Mouse (Mus musculus) heart, postnatal 0 days (tissue): Measurements from ENCODE around the gene Brcc3. TPM values are rescaled to one million over a fixed set of nuclear protein-coding genes. Genes with fewer than 3 reads are reported as not detected.

Experiments used
- ATAC-seq: fragments of 200-750 bp; cut with Nextera tagmentation; 2 replicates; pipeline ENCODE4 v1.8.0; 2017; ENCODE audit warnings: low read depth, moderate number of reproducible peaks, moderate library complexity; ENCODE audit not compliant: insufficient read depth
- DNase-seq: peaks from one replicate; pipeline ENCODE4 v3.0.0-alpha.2; 2016; ENCODE audit warnings: low spot score
- H3K27ac ChIP-seq: fragments of 300-500 bp; sonication (generic); 2 replicates; pipeline ENCODE4 v1.5.1; 2014; ENCODE audit warnings: low read depth, mild to moderate bottlenecking
- H3K27me3 ChIP-seq: fragments of 300-500 bp; sonication (generic); 2 replicates; pipeline ENCODE4 v1.6.1; 2014; ENCODE audit warnings: low read length, mixed read lengths; ENCODE audit not compliant: control insufficient read depth, insufficient read depth
- H3K36me3 ChIP-seq: fragments of 300-500 bp; sonication (generic); replicated peaks from 2 replicates; pipeline ENCODE4 v1.6.1; 2014; ENCODE audit warnings: low read length, mixed read lengths; ENCODE audit not compliant: control insufficient read depth, insufficient read depth
- H3K4me1 ChIP-seq: fragments of 300-500 bp; sonication (generic); 2 replicates; pipeline ENCODE4 v1.6.1; 2014; ENCODE audit warnings: antibody characterized with exemption; ENCODE audit not compliant: control insufficient read depth, insufficient read depth
- H3K4me2 ChIP-seq: fragments of 300-500 bp; sonication (generic); 2 replicates; pipeline ENCODE4 v1.6.1; 2014; ENCODE audit warnings: low read depth, mild to moderate bottlenecking, low read length, moderate library complexity
- H3K4me3 ChIP-seq: fragments of 300-500 bp; sonication (generic); 2 replicates; pipeline ENCODE4 v1.5.1; 2014; ENCODE audit warnings: low read depth, low read length
- H3K9ac ChIP-seq: fragments of 300-500 bp; sonication (generic); replicated peaks from 2 replicates; pipeline ENCODE4 v1.6.1; 2014; ENCODE audit warnings: low read depth, low read length, mixed read lengths
- H3K9me3 ChIP-seq: fragments of 300-500 bp; sonication (generic); replicated peaks from 2 replicates; pipeline ENCODE4 v1.6.1; 2016; ENCODE audit warnings: low read length; ENCODE audit not compliant: control insufficient read depth
- CTCF ChIP-seq: IDR thresholded peaks from 2 replicates; pipeline ENCODE4 v1.5.1; 2016; ENCODE audit warnings: antibody characterized with exemption, control low read depth, low read depth
- EP300 ChIP-seq: IDR thresholded peaks from 2 replicates; pipeline ENCODE4 v1.6.1; 2016; ENCODE audit warnings: antibody characterized with exemption, low read depth
- WGBS: fragments of 180-500 bp; shearing (Covaris S2); extraction: QIAGEN DNeasy Blood & Tissue Kit; methylation state at CpG from one replicate; pipeline ENCODE4 v1.1.7; 2014; 5-methylcytosine and 5-hydroxymethylcytosine counted together
- polyA plus RNA-seq: library from polyadenylated mRNA; unstranded; fragments of >200 nt; fragmentation: Nextera tagmentation; extraction: Ambion mirVana; gene quantifications from 2 replicates; pipeline ENCODE4 v1.2.1, GENCODE M21; 2015
- total RNA-seq: library from RNA; depleted of rRNA; stranded (reverse); fragments of >200 nt; gene quantifications from 2 replicates; pipeline ENCODE4 v1.2.3, GENCODE M21; 2014; ENCODE audit warnings: low replicate concordance; rRNA removed

Brcc3 gene
- 5.1 and 7.1 TPM in 2 replicates for total RNA-seq
- 41.4 and 42.4 TPM in 2 replicates for polyA plus RNA-seq

DNA sequence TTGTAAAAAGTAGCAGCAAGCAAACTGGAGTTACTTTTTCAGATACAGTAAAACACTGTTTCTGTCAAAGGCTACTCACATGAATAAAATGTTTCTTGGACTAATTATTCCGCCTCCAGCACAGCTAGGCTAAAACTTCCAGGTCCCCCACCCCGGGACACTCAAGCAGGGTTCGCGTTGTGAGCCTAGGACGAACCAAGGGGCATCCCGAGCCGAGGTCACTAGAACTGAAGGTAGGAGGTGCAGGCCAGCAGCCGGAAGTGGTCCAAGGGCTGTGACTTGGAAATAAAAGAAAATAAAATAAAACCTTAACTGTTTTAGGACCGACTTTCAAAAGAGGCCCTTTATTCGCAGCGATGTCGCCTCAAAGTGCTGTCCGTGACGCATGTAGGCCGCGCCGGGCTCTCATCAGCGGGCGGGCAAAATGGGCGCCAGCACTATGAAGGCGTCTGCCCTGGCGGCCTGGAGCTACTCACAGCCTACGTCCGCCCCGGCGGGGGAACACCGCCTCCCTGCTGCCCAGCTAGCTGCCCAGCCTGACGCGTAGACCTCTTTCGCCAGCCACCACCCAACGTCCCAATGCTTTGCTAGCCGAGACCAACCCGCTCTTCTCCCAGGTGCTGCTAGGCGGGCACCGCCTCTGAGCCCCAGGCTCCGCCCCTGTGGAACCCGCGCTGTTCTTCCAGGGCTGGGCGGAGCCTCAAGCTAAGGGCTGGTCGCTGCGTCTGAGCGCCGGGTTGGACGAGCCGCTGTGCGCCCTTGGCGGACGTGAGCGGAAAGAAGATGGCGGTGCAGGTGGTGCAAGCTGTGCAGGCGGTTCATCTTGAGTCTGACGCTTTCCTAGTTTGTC lies at the start of gene Brcc3, which contains the start of the genes Cmc4 and Mtcp1:
Brcc3 (plus strand) TSS at position 693 of the 850 bp plus-strand sequence.
Cmc4 (minus strand) TSS at position 649 of the 850 bp plus-strand sequence.
Mtcp1 (minus strand) TSS at position 653 of the 850 bp plus-strand sequence.
- DNase-seq (peak; percentile 85), ATAC-seq (peak; percentile 98)
- Histone ChIP-seq H3K4me2 (peak within 1 kb of the TSS; percentile 61), H3K36me3 (no peaks in the 10 kb centered on the region), H3K4me3 (peak within 1 kb of the TSS; percentile 67), H3K4me1 (no peaks in the 10 kb centered on the region), H3K27ac (peak within 1 kb of the TSS; percentile 93), H3K9me3 (no peaks in the 10 kb centered on the region), H3K9ac (peak within 1 kb of the TSS; percentile 66), H3K27me3 (no peaks in the 10 kb centered on the region)
- 17% methylated on average over 52 of the region's 52 CpGs for WGBS
- TF ChIP-seq EP300 = no peak
- TF ChIP-seq CTCF = no peak

DNA sequence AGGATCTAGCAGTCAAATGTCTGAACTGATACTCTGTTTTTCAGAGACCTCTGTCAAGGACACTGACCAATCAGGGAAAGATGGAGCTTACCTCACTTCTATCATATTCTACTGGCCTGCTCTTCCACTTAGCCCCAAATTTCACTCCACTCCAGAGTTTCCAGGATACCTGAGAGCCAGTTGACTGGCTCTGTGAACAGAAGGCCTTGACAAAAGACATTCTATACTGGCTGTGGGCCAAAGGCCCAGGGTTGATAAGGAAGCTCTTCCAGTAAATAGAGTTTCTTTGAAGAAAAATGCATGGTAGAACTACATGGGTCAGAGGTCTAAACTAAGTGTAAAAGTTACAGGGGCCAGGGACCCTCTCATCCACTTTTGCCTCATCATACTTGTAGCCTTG lies 46.2 kb upstream of the Brcc3 start:
- TF ChIP-seq CTCF (no peak), EP300 (no peak)
- ATAC-seq (no peak), DNase-seq (peak; percentile 39)
- H3K4me1 ChIP-seq = no peaks in the 10 kb centered on the region
- H3K27me3 ChIP-seq = no peaks in the 10 kb centered on the region
- no peaks in the 10 kb centered on the region for H3K9me3 ChIP-seq
- H3K4me3 ChIP-seq = no peak overlapping the region
- no peak overlapping the region for H3K27ac ChIP-seq
- H3K4me2 ChIP-seq = no peak overlapping the region
- H3K36me3 ChIP-seq = no peaks in the 10 kb centered on the region
- no peak overlapping the region for H3K9ac ChIP-seq

DNA sequence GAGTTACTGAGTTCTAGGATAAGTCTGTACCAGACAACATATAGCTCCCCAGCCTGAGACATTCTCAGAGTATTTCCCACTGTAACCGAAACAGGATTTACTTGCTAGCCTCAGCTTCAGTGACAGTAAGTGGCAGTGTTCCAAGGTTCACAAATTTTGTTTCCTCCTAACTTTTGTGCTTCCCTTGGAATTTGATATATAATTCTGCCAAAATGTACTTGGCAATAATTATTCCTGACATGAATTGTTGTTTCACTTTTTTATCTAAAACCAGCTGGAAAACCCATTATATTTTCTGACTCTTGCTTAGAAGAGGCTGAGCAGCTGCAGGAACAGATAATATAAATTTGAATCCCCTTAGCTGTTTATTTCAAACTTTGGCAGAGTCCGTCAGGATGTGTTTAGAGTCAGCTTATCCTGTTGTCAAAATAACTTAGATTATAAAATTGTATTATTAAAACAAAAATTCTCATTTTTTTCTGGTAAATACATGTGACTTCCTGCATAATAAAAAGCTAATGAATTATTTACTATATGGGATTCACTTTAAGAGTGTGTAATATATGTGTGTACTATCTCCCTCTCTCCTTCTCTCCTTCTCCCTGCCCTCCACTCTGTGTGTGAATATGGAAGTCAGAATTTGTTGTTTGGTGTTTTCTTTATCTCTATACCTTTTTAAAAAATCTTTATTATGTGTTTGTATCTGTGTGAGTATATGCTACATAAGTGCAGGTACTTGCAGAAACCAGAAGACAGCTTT lies 43.6 kb upstream of the Brcc3 start:
- Histone ChIP-seq H3K4me2 (no peak overlapping the region), H3K27me3 (no peaks in the 10 kb centered on the region), H3K9ac (no peak overlapping the region), H3K4me3 (no peak overlapping the region), H3K36me3 (no peaks in the 10 kb centered on the region), H3K9me3 (no peaks in the 10 kb centered on the region), H3K27ac (peak overlapping the region; percentile 30; the same call in 1 of the 2 replicates), H3K4me1 (no peaks in the 10 kb centered on the region)
- WGBS = 32% methylated on average over 2 of the region's 2 CpGs
- ATAC-seq (no peak), DNase-seq (peak; percentile 32)
- TF ChIP-seq CTCF (no peak), EP300 (no peak)

DNA sequence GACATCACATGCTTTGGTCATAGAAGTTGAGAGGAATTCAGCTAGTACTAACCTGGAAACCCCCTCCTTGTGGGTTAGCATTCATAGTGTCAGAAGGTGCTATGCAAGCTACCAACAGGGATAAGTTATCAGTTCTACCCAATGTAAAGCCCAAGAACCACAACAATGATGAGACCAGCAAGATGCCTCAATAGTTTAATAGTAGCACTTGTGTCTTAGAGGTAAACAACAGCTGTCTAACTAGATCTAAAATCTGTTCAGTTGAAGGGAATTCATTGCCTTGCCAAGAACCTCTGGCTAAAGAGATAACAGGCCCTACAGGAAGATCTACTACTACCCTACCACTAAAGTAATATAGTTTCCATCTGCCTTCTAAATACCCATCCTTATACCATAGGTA lies 39.6 kb upstream of the Brcc3 start:
- H3K4me3 ChIP-seq = no peak overlapping the region

DNA sequence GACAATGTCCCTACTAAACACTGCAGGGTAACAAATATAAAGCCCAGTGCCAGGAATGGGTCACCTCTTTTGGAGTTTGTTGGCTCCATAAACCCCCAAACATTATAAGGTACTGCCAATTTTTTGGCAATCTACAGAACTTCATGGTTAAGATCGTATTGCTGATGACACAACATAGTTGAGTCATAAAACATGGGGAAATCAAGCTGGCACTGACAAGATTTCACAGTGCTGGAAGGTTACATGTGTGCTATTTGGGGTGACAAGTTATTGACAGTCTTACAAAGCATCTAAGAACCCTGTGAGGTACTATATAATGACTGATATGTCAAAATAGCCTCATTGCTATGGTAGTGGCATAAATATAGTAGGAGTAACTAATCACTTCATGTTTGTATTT lies 35.3 kb upstream of the Brcc3 start:
- H3K4me2 ChIP-seq = no peak overlapping the region
- ATAC-seq (no peak), DNase-seq (no peak)
- no peaks in the 10 kb centered on the region for H3K4me1 ChIP-seq
- WGBS = 75% methylated on average over 1 of the region's 1 CpGs
- no peaks in the 10 kb centered on the region for H3K9me3 ChIP-seq
- no peak overlapping the region for H3K9ac ChIP-seq
- no peak overlapping the region for H3K27ac ChIP-seq
- TF ChIP-seq CTCF = no peak
- TF ChIP-seq EP300 = no peak
- no peaks in the 10 kb centered on the region for H3K36me3 ChIP-seq
- no peaks in the 10 kb centered on the region for H3K27me3 ChIP-seq
- no peak overlapping the region for H3K4me3 ChIP-seq

More for the DNA sequence above, 39.6 kb upstream of the Brcc3 start:
- ATAC-seq (no peak), DNase-seq (no peak)
- no peaks in the 10 kb centered on the region for H3K4me1 ChIP-seq
- H3K27ac ChIP-seq = no peak overlapping the region
- no peaks in the 10 kb centered on the region for H3K36me3 ChIP-seq
- TF ChIP-seq EP300 (no peak), CTCF (no peak)
- H3K9me3 ChIP-seq = no peaks in the 10 kb centered on the region
- H3K9ac ChIP-seq = no peak overlapping the region
- no peak overlapping the region for H3K4me2 ChIP-seq
- H3K27me3 ChIP-seq = no peaks in the 10 kb centered on the region
